Comparison of ENCODE assay signal across 8 mouse cellular contexts in genomic region chr14:47472743-47473546, GRCm38 (mm10). TPM values are rescaled to one million over a fixed set of nuclear protein-coding genes. Genes with fewer than 3 reads are reported as not detected.
A peak's percentile ranks its signal among the peaks of the same experiment; 100 is the strongest.
DNase-seq lines count a peak whose midpoint lies in the region; ATAC-seq and TF ChIP-seq lines count a peak whose summit lies in the region.

No protein-coding gene starts in this region.

- DNase-seq in 416B (ENCODE audit: low read depth) = peak; percentile 75
- peak; percentile 65 for DNase-seq in adrenal gland, adult 18-20 months (ENCODE audit: low spot score in 2 of 2)
- peak; percentile 70 for DNase-seq in embryo, embryonic 10.5 days (ENCODE audit: low spot score)
- peak; percentile 60 for DNase-seq in gastrocnemius, postnatal 4 days (ENCODE audit: low spot score in 2 of 2)
- peak; percentile 83 for DNase-seq in liver
- peak; percentile 58 for DNase-seq in midbrain, postnatal 0 days (ENCODE audit: low spot score)
- peak; percentile 69 to 88 for DNase-seq in spleen, postnatal 4 days (ENCODE audit: low spot score in 2 of 2)

- peaks cover 14% of the 10 kb centered on the region for H3K4me1 ChIP-seq in intestine, embryonic 16.5 days (ENCODE audit: control insufficient read depth, insufficient read depth, low read length)
- H3K4me1 ChIP-seq in midbrain, postnatal 0 days (ENCODE audit: insufficient read depth, low read length) = peaks cover 10% of the 10 kb centered on the region; the same call in 1 of the 2 replicates

- H3K27ac ChIP-seq in intestine, embryonic 16.5 days (ENCODE audit: low read length) = peak overlapping the region; percentile 93
- peak overlapping the region; percentile 87 for H3K27ac ChIP-seq in midbrain, postnatal 0 days (ENCODE audit: low read depth, low read length)

- no peaks in the 10 kb centered on the region for H3K36me3 ChIP-seq in intestine, embryonic 16.5 days (ENCODE audit: control insufficient read depth, insufficient read depth, low read length)
- no peaks in the 10 kb centered on the region for H3K36me3 ChIP-seq in midbrain, postnatal 0 days (ENCODE audit: insufficient read depth, low read length)

- H3K27me3 ChIP-seq in intestine, embryonic 16.5 days (replicated peaks; ENCODE audit: control insufficient read depth, insufficient read depth, low read length) = no peaks in the 10 kb centered on the region
- no peaks in the 10 kb centered on the region for H3K27me3 ChIP-seq in midbrain, postnatal 0 days (ENCODE audit: insufficient read depth, low read length)

- peak overlapping the region; percentile 90 for H3K4me3 ChIP-seq in intestine, embryonic 16.5 days (ENCODE audit: low read length)
- peak overlapping the region; percentile 98 for H3K4me3 ChIP-seq in midbrain, postnatal 0 days (ENCODE audit: low read depth, low read length)

- peak overlapping the region; percentile 97 for H3K9ac ChIP-seq in intestine, embryonic 16.5 days (ENCODE audit: low read depth, low read length)
- H3K9ac ChIP-seq in midbrain, postnatal 0 days (replicated peaks; ENCODE audit: low read length, poor library complexity, severe bottlenecking) = peak overlapping the region; percentile 97

- no peak for TF ChIP-seq CTCF in midbrain, postnatal 0 days (IDR thresholded peaks at IDR 0.05)

- 1% methylated on average over 54 of the region's 69 CpGs for WGBS in intestine, embryonic 16.5 days
- 2% methylated on average over 45 of the region's 69 CpGs for WGBS in midbrain, postnatal 0 days

- peak; percentile 85 for ATAC-seq in intestine, embryonic 16.5 days
- ATAC-seq in midbrain, postnatal 0 days (ENCODE audit: low FRiP score) = peak; percentile 85

- peak overlapping the region; percentile 72 for H3K4me2 ChIP-seq in intestine, embryonic 16.5 days (ENCODE audit: low read depth, low read length)
- peak overlapping the region; percentile 60 for H3K4me2 ChIP-seq in midbrain, postnatal 0 days (ENCODE audit: low read depth, low read length, poor library complexity, severe bottlenecking)

- H3K9me3 ChIP-seq in intestine, embryonic 16.5 days (ENCODE audit: control insufficient read depth, low read length) = no peaks in the 10 kb centered on the region
- H3K9me3 ChIP-seq in midbrain, postnatal 0 days (ENCODE audit: low read length) = no peaks in the 10 kb centered on the region

RNA-seq across cellular contexts. Expression of gene Fbxo34, which starts 22.7 kb away (rescaled TPM):
- 10 to 100 TPM; 21.5 to 28.3 TPM for total RNA-seq in adrenal gland, adult 18-20 months (2021)
- total RNA-seq in gastrocnemius, postnatal 4 days (2021) = 10 to 100 TPM; 19.6 to 20.5 TPM
- 20.4 and 23.5 TPM in 2 replicates for polyA plus RNA-seq in intestine, embryonic 16.5 days (2015; fragmentation: Nextera tagmentation; extraction: Ambion mirVana)
- total RNA-seq in midbrain, postnatal 0 days (2014; rRNA removed) = 29.7 and 29.9 TPM in 2 replicates
- 36.5 and 45.5 TPM in 2 replicates for polyA plus RNA-seq in midbrain, postnatal 0 days (2015; fragmentation: Nextera tagmentation; extraction: Ambion mirVana)

RNA-seq across cellular contexts. Expression of gene Dlgap5, which starts 54.7 kb away (rescaled TPM):
- 1 to 10 TPM in 1 of 2 experiments, under 1 TPM in 1; 0.93 to 2.2 TPM for total RNA-seq in adrenal gland, adult 18-20 months (2021)
- 10 to 100 TPM; 15.3 to 15.4 TPM for total RNA-seq in gastrocnemius, postnatal 4 days (2021)
- polyA plus RNA-seq in intestine, embryonic 16.5 days (2015; fragmentation: Nextera tagmentation; extraction: Ambion mirVana) = 29.5 and 33.9 TPM in 2 replicates
- total RNA-seq in midbrain, postnatal 0 days (2014; rRNA removed) = 1.2 and 1.7 TPM in 2 replicates
- 1.9 and 2.2 TPM in 2 replicates for polyA plus RNA-seq in midbrain, postnatal 0 days (2015; fragmentation: Nextera tagmentation; extraction: Ambion mirVana)

Comparison
In these comparisons a context has a peak if more than half of its experiments do, and no peak if none do; other contexts are left out.
1. Peak in every context shown above with its lines: DNase-seq, ATAC-seq, H3K4me3 ChIP-seq and H3K27ac ChIP-seq.